Mouse (Mus musculus): ENCODE measurements around the gene Recql5. TPM values are rescaled to one million over a fixed set of nuclear protein-coding genes. Genes with fewer than 3 reads are reported as not detected.

Recql5 gene
- polyA plus RNA-seq, 1 experiment: 40.9 TPM

DNA sequence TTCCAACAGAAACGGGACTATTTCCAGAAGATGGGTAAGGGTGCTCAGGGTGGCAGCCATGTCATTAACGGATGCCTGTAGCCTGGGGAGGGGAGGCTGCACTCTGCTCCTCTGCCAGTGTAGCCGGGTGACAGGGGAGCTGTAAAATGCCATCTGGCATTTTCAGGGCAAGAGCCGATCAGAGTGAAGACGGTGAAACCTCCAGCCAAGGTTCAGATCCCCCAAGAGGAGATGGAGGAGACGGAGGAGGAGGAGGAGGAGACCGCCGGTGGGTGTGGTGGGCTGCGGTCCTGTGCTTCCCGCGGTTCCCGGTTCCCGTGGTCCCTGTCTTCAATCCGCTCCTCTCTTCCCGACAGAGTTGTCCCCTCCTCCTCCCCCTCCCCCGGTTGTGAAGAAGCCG, 50.0 kb downstream of the Recql5 start:
- no peak overlapping the region for H3K27ac ChIP-seq (ENCODE audit: control insufficient read depth, insufficient read depth, low read depth, low read length, poor library complexity)
- TF ChIP-seq POLR2A (IDR thresholded peaks at IDR 0.05; ENCODE audit: borderline replicate concordance, control insufficient read depth, low read depth, low read length) (no peak), CTCF (IDR thresholded peaks at IDR 0.05; ENCODE audit: control insufficient read depth, insufficient read depth, low read length) (no peak)
- no peak overlapping the region for H3K4me3 ChIP-seq (replicated peaks; ENCODE audit: control insufficient read depth, low read depth, low read length)
- peaks cover under 1% of the 10 kb centered on the region; the same call in 1 of the 2 replicates for H3K4me1 ChIP-seq (ENCODE audit: control insufficient read depth, insufficient read depth, low read length)
- WGBS: 62% methylated on average over 17 of the region's 17 CpGs

DNA sequence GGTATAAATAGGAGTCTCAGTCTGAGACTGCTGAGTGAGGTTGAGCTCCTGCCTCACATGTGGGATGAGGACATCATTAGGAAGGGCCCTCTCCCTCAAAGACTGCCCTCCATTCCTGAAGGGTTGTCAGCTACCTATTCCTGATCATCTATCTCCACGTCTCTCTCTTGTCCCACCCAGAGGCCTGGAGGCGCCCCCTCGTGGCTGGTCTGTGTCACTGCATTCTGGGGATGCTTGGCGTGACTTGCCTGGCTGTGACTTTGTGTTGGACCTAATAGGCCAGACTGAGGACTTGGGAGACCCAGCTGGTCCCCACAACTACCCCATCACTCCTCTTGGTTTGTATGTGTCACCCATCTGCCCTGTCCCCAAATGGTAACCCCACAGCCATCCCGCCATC, 52.3 kb downstream of the Recql5 start:
- Histone ChIP-seq H3K4me1 (ENCODE audit: control insufficient read depth, insufficient read depth, low read length) (no peaks in the 10 kb centered on the region), H3K27ac (ENCODE audit: control insufficient read depth, insufficient read depth, low read depth, low read length, poor library complexity) (no peak overlapping the region), H3K4me3 (replicated peaks; ENCODE audit: control insufficient read depth, low read depth, low read length) (no peak overlapping the region)
- WGBS: 18% methylated on average over 5 of the region's 5 CpGs
- TF ChIP-seq CTCF (IDR thresholded peaks at IDR 0.05; ENCODE audit: control insufficient read depth, insufficient read depth, low read length): peak; percentile 91
- TF ChIP-seq POLR2A (IDR thresholded peaks at IDR 0.05; ENCODE audit: borderline replicate concordance, control insufficient read depth, low read depth, low read length): no peak

- TF ChIP-seq CTCF (IDR thresholded peaks at IDR 0.05; ENCODE audit: control insufficient read depth, insufficient read depth, low read length) (no peak), POLR2A (IDR thresholded peaks at IDR 0.05; ENCODE audit: borderline replicate concordance, control insufficient read depth, low read depth, low read length) (no peak)
- H3K4me3 ChIP-seq (replicated peaks; ENCODE audit: control insufficient read depth, low read depth, low read length): no peak overlapping the region
- H3K4me1 ChIP-seq (ENCODE audit: control insufficient read depth, insufficient read depth, low read length): no peaks in the 10 kb centered on the region
- no peak overlapping the region for H3K27ac ChIP-seq (ENCODE audit: control insufficient read depth, insufficient read depth, low read depth, low read length, poor library complexity)
- WGBS: 89% methylated on average over 8 of the region's 8 CpGs
These were observed 55.2 kb downstream of the Recql5 start for GRCm38 (mm10) chr11:115878071-115878470.

DNA sequence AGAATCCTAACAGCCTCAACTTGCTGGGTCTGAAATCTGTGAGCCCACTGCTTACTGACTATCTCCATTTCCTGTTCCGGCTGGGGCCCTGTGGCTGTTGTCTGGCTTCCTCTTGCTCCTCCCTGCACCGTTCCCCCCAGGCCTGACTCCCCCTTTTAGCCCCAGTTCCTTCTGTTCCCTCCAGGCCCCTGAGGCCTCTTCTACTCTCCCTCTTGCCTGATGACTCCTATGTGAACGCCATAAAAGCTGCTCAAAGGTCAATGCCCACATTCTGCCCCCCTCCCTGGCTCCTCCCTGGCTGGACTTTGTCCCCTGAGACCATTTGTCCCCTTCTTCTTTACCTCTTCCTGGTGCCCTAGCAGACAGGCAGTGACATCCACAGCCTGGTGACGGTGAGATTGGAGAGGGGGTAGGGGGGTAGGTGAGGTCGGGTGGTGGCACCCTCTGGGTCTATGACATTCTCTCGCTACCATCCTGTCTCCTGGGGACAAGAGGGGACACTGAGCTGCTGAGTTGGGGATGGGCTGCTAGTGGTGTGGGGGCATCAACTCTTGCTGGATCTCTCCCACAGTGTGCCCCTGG, 56.0 kb downstream of the Recql5 start:
- H3K4me3 ChIP-seq (replicated peaks; ENCODE audit: control insufficient read depth, low read depth, low read length): no peak overlapping the region
- 29% methylated on average over 6 of the region's 6 CpGs for WGBS
- H3K27ac ChIP-seq (ENCODE audit: control insufficient read depth, insufficient read depth, low read depth, low read length, poor library complexity): no peak overlapping the region
- no peaks in the 10 kb centered on the region for H3K4me1 ChIP-seq (ENCODE audit: control insufficient read depth, insufficient read depth, low read length)
- TF ChIP-seq POLR2A (IDR thresholded peaks at IDR 0.05; ENCODE audit: borderline replicate concordance, control insufficient read depth, low read depth, low read length) (no peak), CTCF (IDR thresholded peaks at IDR 0.05; ENCODE audit: control insufficient read depth, insufficient read depth, low read length) (no peak)

DNA sequence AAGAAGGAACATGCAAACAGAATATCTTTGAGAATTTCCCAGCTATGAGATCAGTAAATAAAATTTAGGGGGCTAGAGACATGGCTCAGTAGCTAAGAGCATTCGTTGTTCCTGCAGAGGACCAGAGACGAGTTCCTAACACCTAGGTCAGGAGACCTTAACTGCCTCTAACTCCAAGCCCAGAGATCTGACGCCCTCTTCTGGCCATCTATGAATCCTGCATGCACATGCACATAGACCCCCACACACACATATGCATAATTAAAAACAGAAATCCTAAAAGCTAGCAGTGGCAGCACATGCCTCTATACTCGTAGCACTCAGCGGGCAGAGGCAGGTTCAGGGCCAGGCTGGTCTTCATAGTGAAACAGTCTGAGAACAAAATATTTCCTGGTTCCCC, 56.8 kb downstream of the Recql5 start:
- no peak for TF ChIP-seq CTCF (IDR thresholded peaks at IDR 0.05; ENCODE audit: control insufficient read depth, insufficient read depth, low read length)
- TF ChIP-seq POLR2A (IDR thresholded peaks at IDR 0.05; ENCODE audit: borderline replicate concordance, control insufficient read depth, low read depth, low read length): no peak
- Histone ChIP-seq H3K4me1 (ENCODE audit: control insufficient read depth, insufficient read depth, low read length) (no peaks in the 10 kb centered on the region), H3K27ac (ENCODE audit: control insufficient read depth, insufficient read depth, low read depth, low read length, poor library complexity) (no peak overlapping the region), H3K4me3 (replicated peaks; ENCODE audit: control insufficient read depth, low read depth, low read length) (no peak overlapping the region)
- 82% methylated on average over 5 of the region's 5 CpGs for WGBS

GRCm38 (mm10) chr11:115875935-115876334, 57.3 kb downstream of the Recql5 start:
- TF ChIP-seq POLR2A (IDR thresholded peaks at IDR 0.05; ENCODE audit: borderline replicate concordance, control insufficient read depth, low read depth, low read length): no peak
- no peak for TF ChIP-seq CTCF (IDR thresholded peaks at IDR 0.05; ENCODE audit: control insufficient read depth, insufficient read depth, low read length)

GRCm38 (mm10) chr11:115872437-115872836, 60.8 kb downstream of the Recql5 start:
- H3K4me1 ChIP-seq (ENCODE audit: control insufficient read depth, insufficient read depth, low read length): 0 out of 2 replicates have a peak, but pooled peaks cover 2% of the 10 kb centered on the region
- WGBS: 80% methylated on average over 4 of the region's 4 CpGs
- H3K4me3 ChIP-seq (replicated peaks; ENCODE audit: control insufficient read depth, low read depth, low read length): no peak overlapping the region
- TF ChIP-seq POLR2A (IDR thresholded peaks at IDR 0.05; ENCODE audit: borderline replicate concordance, control insufficient read depth, low read depth, low read length): no peak
- no peak for TF ChIP-seq CTCF (IDR thresholded peaks at IDR 0.05; ENCODE audit: control insufficient read depth, insufficient read depth, low read length)
- no peak overlapping the region for H3K27ac ChIP-seq (ENCODE audit: control insufficient read depth, insufficient read depth, low read depth, low read length, poor library complexity)

More at GRCm38 (mm10) chr11:115875935-115876334, 57.3 kb downstream of the Recql5 start:
- H3K4me3 ChIP-seq (replicated peaks; ENCODE audit: control insufficient read depth, low read depth, low read length): no peak overlapping the region
- 77% methylated on average over 3 of the region's 3 CpGs for WGBS
- H3K4me1 ChIP-seq (ENCODE audit: control insufficient read depth, insufficient read depth, low read length): no peaks in the 10 kb centered on the region
- no peak overlapping the region for H3K27ac ChIP-seq (ENCODE audit: control insufficient read depth, insufficient read depth, low read depth, low read length, poor library complexity)

DNA sequence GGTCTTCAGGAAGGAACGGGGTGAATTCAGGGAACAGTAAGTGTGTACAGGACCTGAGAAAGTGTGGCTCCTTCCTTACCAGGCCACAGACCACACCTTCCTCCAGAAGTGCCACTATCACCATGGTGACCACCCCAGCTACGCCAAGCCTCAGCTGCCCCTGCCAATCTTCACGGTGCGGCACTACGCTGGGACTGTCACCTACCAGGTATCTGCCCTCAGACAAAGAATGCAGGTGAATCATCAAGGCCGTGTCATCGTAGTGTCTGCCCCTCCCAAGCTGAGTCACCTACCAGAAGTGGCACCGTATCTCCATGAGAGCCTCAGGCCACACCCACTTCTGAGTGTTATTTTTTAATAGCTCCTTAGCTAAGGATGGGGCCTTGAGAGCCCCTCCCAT, 63.9 kb downstream of the Recql5 start:
- no peak for TF ChIP-seq POLR2A (IDR thresholded peaks at IDR 0.05; ENCODE audit: borderline replicate concordance, control insufficient read depth, low read depth, low read length)
- no peak for TF ChIP-seq CTCF (IDR thresholded peaks at IDR 0.05; ENCODE audit: control insufficient read depth, insufficient read depth, low read length)
- Histone ChIP-seq H3K4me3 (replicated peaks; ENCODE audit: control insufficient read depth, low read depth, low read length) (no peak overlapping the region), H3K27ac (ENCODE audit: control insufficient read depth, insufficient read depth, low read depth, low read length, poor library complexity) (no peak overlapping the region), H3K4me1 (ENCODE audit: control insufficient read depth, insufficient read depth, low read length) (0 out of 2 replicates have a peak, but pooled peaks cover 2% of the 10 kb centered on the region)
- WGBS: 2% methylated on average over 8 of the region's 8 CpGs

DNA sequence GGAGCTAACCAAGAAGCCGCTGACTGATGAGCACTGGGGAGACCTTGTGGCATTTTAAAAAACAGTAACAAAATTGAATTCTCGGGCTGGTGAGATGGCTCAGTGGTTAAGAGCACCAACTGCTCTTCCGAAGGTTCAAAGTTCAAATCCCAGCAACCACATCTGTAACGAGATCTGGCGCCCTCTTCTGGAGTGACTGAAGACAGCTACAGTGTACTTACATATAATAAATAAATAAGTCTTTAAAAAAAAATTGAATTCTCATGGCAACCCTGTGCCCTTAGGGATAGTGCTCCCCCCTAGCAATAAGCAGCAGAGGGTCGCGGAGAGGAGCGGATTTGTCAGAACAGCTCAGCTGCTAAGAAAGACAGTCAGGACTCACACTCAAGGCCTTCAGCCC, 69.4 kb downstream of the Recql5 start:
- TF ChIP-seq CTCF (IDR thresholded peaks at IDR 0.05; ENCODE audit: control insufficient read depth, insufficient read depth, low read length) (no peak), POLR2A (IDR thresholded peaks at IDR 0.05; ENCODE audit: borderline replicate concordance, control insufficient read depth, low read depth, low read length) (no peak)
- no peak overlapping the region for H3K4me3 ChIP-seq (replicated peaks; ENCODE audit: control insufficient read depth, low read depth, low read length)
- H3K4me1 ChIP-seq (ENCODE audit: control insufficient read depth, insufficient read depth, low read length): no peaks in the 10 kb centered on the region
- H3K27ac ChIP-seq (ENCODE audit: control insufficient read depth, insufficient read depth, low read depth, low read length, poor library complexity): no peak overlapping the region
- 76% methylated on average over 8 of the region's 8 CpGs for WGBS

Measured in bone marrow, adult 2 months (tissue).